In the genomic region with DNA sequence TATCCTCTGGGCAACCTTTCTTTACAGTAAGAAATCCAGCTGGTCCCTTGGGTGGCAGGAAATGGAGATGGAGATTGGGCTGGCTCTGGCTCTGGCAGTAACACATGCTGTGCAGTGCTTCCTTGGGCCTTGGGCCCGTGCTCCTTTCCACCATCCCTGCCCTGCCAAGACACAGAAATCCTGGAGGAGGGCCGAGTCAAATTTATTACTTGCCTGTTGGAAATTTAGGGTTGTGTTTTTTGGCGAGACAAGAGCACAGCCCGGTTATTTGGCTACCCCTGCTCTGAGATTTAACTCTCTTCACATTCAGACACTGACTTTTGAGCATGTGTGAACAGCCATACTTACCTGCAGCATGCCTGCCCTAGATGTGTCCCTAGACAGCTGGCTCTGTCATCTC, we compare ENCODE assay signal across 9 mouse cellular contexts. TPM values are rescaled to one million over a fixed set of nuclear protein-coding genes. Genes with fewer than 3 reads are reported as not detected.
DNase-seq lines count a peak whose midpoint lies in the region; ATAC-seq and TF ChIP-seq lines count a peak whose summit lies in the region.
"Had no signal": no experiment of that assay in that cellular context is flagged by ENCODE, and none has a peak within 500 bp of the region (broad histone marks: within the 10 kb centered on the region; RNA-seq: fewer than 3 reads in every experiment).

No protein-coding gene starts in this region.

- no peak overlapping the region for H3K9ac ChIP-seq in heart, embryonic 15.5 days
- no peak overlapping the region for H3K9ac ChIP-seq in liver, postnatal 0 days (replicated peaks)
- H3K9ac ChIP-seq: stomach, embryonic 15.5 days had no signal

- peak; percentile 73 for DNase-seq in lung, postnatal 10 days
- DNase-seq in lung, adult 2 months: no peak
- DNase-seq in cerebellum, adult 9-10 months: peak; percentile 78
- peak; percentile 58 for DNase-seq in ovary, postnatal 14 days (ENCODE audit: low spot score)
- DNase-seq in frontal cortex, postnatal 25 days (ENCODE audit: low spot score in 2 of 2): no peak
- no peak for DNase-seq in left cerebral cortex, adult 9 months (ENCODE audit: low spot score in 2 of 2)
- DNase-seq in liver, postnatal 0 days: no peak

- ATAC-seq in heart, embryonic 15.5 days (replicated peaks; ENCODE audit: insufficient number of reproducible peaks, insufficient read depth, low FRiP score, low read depth): 0 out of 2 replicates have a peak, but pooled peaks have one; percentile 18
- no peak for ATAC-seq in liver, postnatal 0 days

- H3K4me2 ChIP-seq in heart, embryonic 15.5 days: no peak overlapping the region
- no peak overlapping the region for H3K4me2 ChIP-seq in liver, postnatal 0 days (ENCODE audit: low read depth, low read length)
- H3K4me2 ChIP-seq: stomach, embryonic 15.5 days had no signal

- peak overlapping the region; percentile 22; the same call in 1 of the 2 replicates for H3K27ac ChIP-seq in heart, embryonic 15.5 days
- no peak overlapping the region for H3K27ac ChIP-seq in liver, postnatal 0 days (ENCODE audit: low read depth)
- H3K27ac ChIP-seq: stomach, embryonic 15.5 days had no signal

- TF ChIP-seq POLR2A in lung, adult 2 months (IDR thresholded peaks at IDR 0.05; ENCODE audit: borderline replicate concordance, extremely low read depth, low read depth, low read length): no peak

- H3K4me1 ChIP-seq in lung, adult 2 months (ENCODE audit: control insufficient read depth, insufficient read depth, low read length): peaks cover 13% of the 10 kb centered on the region
- 0 out of 2 replicates have a peak, but pooled peaks cover 4% of the 10 kb centered on the region for H3K4me1 ChIP-seq in heart, embryonic 15.5 days (replicated peaks)
- H3K4me1 ChIP-seq in liver, postnatal 0 days (ENCODE audit: insufficient read depth): peaks cover 13% of the 10 kb centered on the region
- H3K4me1 ChIP-seq: stomach, embryonic 15.5 days had no signal

- no peaks in the 10 kb centered on the region for H3K9me3 ChIP-seq in heart, embryonic 15.5 days (replicated peaks)
- H3K9me3 ChIP-seq in liver, postnatal 0 days (ENCODE audit: low read length): no peaks in the 10 kb centered on the region
- H3K9me3 ChIP-seq: stomach, embryonic 15.5 days had no signal

- H3K4me3 ChIP-seq in lung, adult 2 months (replicated peaks; ENCODE audit: extremely low read depth, low read depth, low read length): no peak overlapping the region
- H3K4me3 ChIP-seq in heart, embryonic 15.5 days: no peak overlapping the region
- no peak overlapping the region for H3K4me3 ChIP-seq in liver, postnatal 0 days (ENCODE audit: low read depth, low read length)
- H3K4me3 ChIP-seq: stomach, embryonic 15.5 days had no signal

- no peaks in the 10 kb centered on the region for H3K27me3 ChIP-seq in heart, embryonic 15.5 days
- H3K27me3 ChIP-seq in liver, postnatal 0 days (ENCODE audit: insufficient read depth, low read length): no peaks in the 10 kb centered on the region
- H3K27me3 ChIP-seq: stomach, embryonic 15.5 days had no signal

- no peak for TF ChIP-seq CTCF in lung, adult 2 months (IDR thresholded peaks at IDR 0.05; ENCODE audit: insufficient read depth, low read length)
- no peak for TF ChIP-seq CTCF in liver, postnatal 0 days (IDR thresholded peaks at IDR 0.05; ENCODE audit: low read depth)

- H3K36me3 ChIP-seq in heart, embryonic 15.5 days: no peaks in the 10 kb centered on the region
- H3K36me3 ChIP-seq in liver, postnatal 0 days (replicated peaks; ENCODE audit: insufficient read depth, low read length): no peaks in the 10 kb centered on the region
- H3K36me3 ChIP-seq: stomach, embryonic 15.5 days had no signal

- 53% methylated on average over 4 of the region's 4 CpGs for WGBS in lung, adult 2 months
- 57% methylated on average over 4 of the region's 4 CpGs for WGBS in heart, embryonic 15.5 days
- WGBS in liver, postnatal 0 days (ENCODE audit: insufficient replicate concordance): 62% methylated on average over 4 of the region's 4 CpGs

- TF ChIP-seq EP300 in liver, postnatal 0 days (IDR thresholded peaks at IDR 0.05; ENCODE audit: low read depth): no peak

RNA-seq across cellular contexts. Expression of a gene that starts 56.8 kb away (rescaled TPM):
- polyA plus RNA-seq in lung, adult 2 months (2012; rRNA removed): 11.1 and 11.5 TPM in 2 replicates
- 14.0 and 16.5 TPM in 2 replicates for polyA plus RNA-seq in heart, embryonic 15.5 days (2015; fragmentation: Nextera tagmentation; extraction: Ambion mirVana)
- polyA plus RNA-seq in liver, postnatal 0 days (2015; fragmentation: Nextera tagmentation; extraction: Ambion mirVana): 8.2 and 8.3 TPM in 2 replicates

Comparison
In these comparisons a context has a peak if more than half of its experiments do, and no peak if none do; other contexts are left out.
1. DNase-seq: peak in lung, postnatal 10 days (single experiment), cerebellum, adult 9-10 months (single experiment) and ovary, postnatal 14 days (single experiment); none in lung, adult 2 months (single experiment), frontal cortex, postnatal 25 days (0 of 2), left cerebral cortex, adult 9 months (0 of 2) and liver, postnatal 0 days (single experiment).